Mouse (Mus musculus): ENCODE results near the gene Otub1.

DNA sequence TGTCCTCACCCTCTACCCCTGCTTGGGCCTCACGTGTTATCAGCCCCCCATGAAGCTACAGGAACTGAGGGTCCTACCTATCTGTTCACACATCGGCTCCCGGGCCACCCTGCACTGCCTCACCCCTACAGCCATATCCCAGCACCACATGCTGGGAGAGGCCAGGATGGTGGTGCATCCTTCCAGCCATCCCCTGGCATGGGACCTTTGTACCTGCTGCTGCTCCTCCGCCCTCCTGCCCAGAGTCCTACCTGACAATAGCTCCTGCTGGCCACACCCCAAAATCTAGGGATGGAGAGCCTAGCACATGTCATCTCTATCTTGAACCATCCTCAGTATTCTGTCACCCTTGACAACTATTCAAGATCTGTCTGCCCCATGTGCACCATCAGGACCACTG lies 17.1 kb downstream of the Otub1 start:
- TF ChIP-seq CTCF (IDR thresholded peaks at IDR 0.05; ENCODE audit: low read depth): no peak
- no peak for TF ChIP-seq EP300 (IDR thresholded peaks at IDR 0.05; ENCODE audit: low read depth)

All from liver, embryonic 14.5 days (tissue).